Mouse (Mus musculus): ENCODE results near the gene Ube2cbp. TPM values are rescaled to one million over a fixed set of nuclear protein-coding genes. Genes with fewer than 3 reads are reported as not detected.

Ube2cbp gene
- polyA plus RNA-seq, 1 experiment from 2014 or later: 4.1 TPM

Other genes starting within 250 kb of the Ube2cbp start
- gene Dop1a, start 2.2 kb upstream of the Ube2cbp start, polyA plus RNA-seq (2014; fragmentation: Nextera tagmentation; extraction: Ambion mirVana): 19.2 and 20.8 TPM in 2 replicates
- gene Pgm3, start 106.9 kb upstream of the Ube2cbp start, polyA plus RNA-seq (2014; fragmentation: Nextera tagmentation; extraction: Ambion mirVana): 38.9 and 39.5 TPM in 2 replicates
- 3.6 and 4.7 TPM in 2 replicates for gene Rwdd2a, start 107.0 kb upstream of the Ube2cbp start, polyA plus RNA-seq (2014; fragmentation: Nextera tagmentation; extraction: Ambion mirVana)
- 26.1 and 26.3 TPM in 2 replicates for gene Me1, start 231.0 kb upstream of the Ube2cbp start, polyA plus RNA-seq (2014; fragmentation: Nextera tagmentation; extraction: Ambion mirVana)

Data from embryonic facial prominence, embryonic 14.5 days (tissue).